Mouse (Mus musculus) large intestine, adult 2 months (tissue): Measurements from ENCODE around the gene Zdhhc23. TPM values are rescaled to one million over a fixed set of nuclear protein-coding genes. Genes with fewer than 3 reads are reported as not detected.

Experiments used
- DNase-seq: peaks from one replicate; pipeline ENCODE4 v3.0.0-alpha.2; 2012; ENCODE audit warnings: low read depth, low spot score
- WGBS: fragments of 180-500 bp; shearing (Covaris S2); methylation state at CpG from one replicate; pipeline ENCODE4 v1.1.7; 2018; 5-methylcytosine and 5-hydroxymethylcytosine counted together
- polyA plus RNA-seq: library from polyadenylated mRNA; depleted of rRNA; stranded (reverse); fragments of >200 nt; gene quantifications from 2 replicates; pipeline ENCODE4 v1.2.3, GENCODE M21; 2012; rRNA removed

The Zdhhc23 gene
- polyA plus RNA-seq: 3.0 and 5.5 TPM in 2 replicates

- WGBS: under 1% methylated on average over 90 of the region's 103 CpGs
- peak; percentile 7 for DNase-seq
Measured at GRCm38 (mm10) chr16:43979328-43980109, at the start of gene Zdhhc23. TSS of gene Zdhhc23 (minus strand) at chr16:43979791.

- DNase-seq: no peak
- 28% methylated on average over 2 of the region's 2 CpGs for WGBS
Measured at GRCm38 (mm10) chr16:44029273-44029672, 49.7 kb upstream of the Zdhhc23 start.

GRCm38 (mm10) chr16:44026822-44027221, 47.2 kb upstream of the Zdhhc23 start:
- WGBS: 21% methylated on average over 9 of the region's 9 CpGs

GRCm38 (mm10) chr16:44026210-44026609, 46.6 kb upstream of the Zdhhc23 start:
- 20% methylated on average over 6 of the region's 6 CpGs for WGBS
- DNase-seq: no peak

More at GRCm38 (mm10) chr16:44026822-44027221, 47.2 kb upstream of the Zdhhc23 start:
- no peak for DNase-seq

GRCm38 (mm10) chr16:44018986-44019548, 39.5 kb upstream of the Zdhhc23 start:
- DNase-seq: no peak
- 54% methylated on average over 2 of the region's 2 CpGs for WGBS

GRCm38 (mm10) chr16:44018372-44018771, 38.8 kb upstream of the Zdhhc23 start:
- WGBS: 25% methylated on average over 7 of the region's 7 CpGs
- peak; percentile 11 for DNase-seq

- WGBS: 87% methylated on average over 4 of the region's 4 CpGs
- no peak for DNase-seq
Measured at GRCm38 (mm10) chr16:44017707-44018106, 38.1 kb upstream of the Zdhhc23 start.

GRCm38 (mm10) chr16:44016164-44016563, 36.6 kb upstream of the Zdhhc23 start:
- 5% methylated on average over 11 of the region's 11 CpGs for WGBS
- DNase-seq: peak; percentile 84

GRCm38 (mm10) chr16:44015416-44016158, 36.0 kb upstream of the Zdhhc23 start:
- WGBS: 36% methylated on average over 16 of the region's 16 CpGs
- DNase-seq: no peak

- 78% methylated on average over 5 of the region's 5 CpGs for WGBS
Measured at GRCm38 (mm10) chr16:44011010-44011409, 31.4 kb upstream of the Zdhhc23 start.

GRCm38 (mm10) chr16:44002086-44002485, 22.5 kb upstream of the Zdhhc23 start:
- 70% methylated on average over 5 of the region's 5 CpGs for WGBS
- no peak for DNase-seq

More at GRCm38 (mm10) chr16:44011010-44011409, 31.4 kb upstream of the Zdhhc23 start:
- DNase-seq: no peak

- 86% methylated on average over 5 of the region's 5 CpGs for WGBS
- DNase-seq: no peak
Measured at GRCm38 (mm10) chr16:43999541-43999940, 19.9 kb upstream of the Zdhhc23 start.

- no peak for DNase-seq
- WGBS: 86% methylated on average over 8 of the region's 8 CpGs
Measured at GRCm38 (mm10) chr16:43999111-43999510, 19.5 kb upstream of the Zdhhc23 start.

GRCm38 (mm10) chr16:43994623-43995022, 15.0 kb upstream of the Zdhhc23 start:
- DNase-seq: no peak
- 58% methylated on average over 3 of the region's 3 CpGs for WGBS

- 94% methylated on average over 4 of the region's 4 CpGs for WGBS
- no peak for DNase-seq
Measured at GRCm38 (mm10) chr16:43986299-43986698, 6.7 kb upstream of the Zdhhc23 start.

GRCm38 (mm10) chr16:43980110-43980609, 569 bp upstream of the Zdhhc23 start:
- no peak for DNase-seq
- WGBS: 38% methylated on average over 9 of the region's 9 CpGs

GRCm38 (mm10) chr16:43979010-43979327, 622 bp downstream of the Zdhhc23 start:
- 29% methylated on average over 7 of the region's 7 CpGs for WGBS
- peak; percentile 4 for DNase-seq

GRCm38 (mm10) chr16:43973606-43974220, 5.9 kb downstream of the Zdhhc23 start:
- DNase-seq: no peak
- 89% methylated on average over 22 of the region's 22 CpGs for WGBS

- 86% methylated on average over 11 of the region's 11 CpGs for WGBS
- DNase-seq: no peak
Measured at GRCm38 (mm10) chr16:43973147-43973546, 6.4 kb downstream of the Zdhhc23 start.

GRCm38 (mm10) chr16:43972391-43972790, 7.2 kb downstream of the Zdhhc23 start:
- 96% methylated on average over 2 of the region's 2 CpGs for WGBS
- DNase-seq: no peak
